Mouse (Mus musculus): ENCODE measurements around the gene Flrt1.

Gene Flrt1

DNA sequence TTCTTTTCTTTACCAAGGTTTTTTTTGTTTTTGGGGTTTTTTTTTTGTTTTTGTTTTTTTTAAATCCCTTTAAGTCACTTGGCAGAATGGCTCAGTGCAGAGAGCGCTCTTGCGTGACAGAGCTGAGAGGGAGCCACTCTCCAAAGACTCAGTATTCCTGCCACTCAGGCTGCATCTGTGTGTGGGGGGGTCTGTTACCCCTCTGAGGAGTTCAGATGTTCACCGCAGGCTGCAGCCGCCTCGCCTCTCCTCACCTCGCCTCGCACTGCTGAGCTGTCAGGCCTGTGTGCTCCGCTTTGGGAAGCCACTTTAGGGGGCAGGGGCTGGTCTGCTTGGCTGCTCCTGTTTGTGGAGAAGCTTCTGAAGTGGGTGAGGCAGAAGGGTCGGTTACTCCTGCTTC lies at the start of gene Flrt1:
Flrt1 (minus strand) TSS at position 186 of the 400 bp plus-strand sequence.
- no peak for DNase-seq (ENCODE audit: low spot score in 2 of 2)

GRCm38 (mm10) chr19:7155196-7155595 lies 49.7 kb upstream of the Flrt1 start:
- no peak for DNase-seq (ENCODE audit: low spot score in 2 of 2)

- no peak for DNase-seq (ENCODE audit: low spot score in 2 of 2)
Observed at GRCm38 (mm10) chr19:7153232-7153631, 47.7 kb upstream of the Flrt1 start.

- no peak for DNase-seq (ENCODE audit: low spot score in 2 of 2)
Observed at GRCm38 (mm10) chr19:7151927-7152653, 46.6 kb upstream of the Flrt1 start.

DNA sequence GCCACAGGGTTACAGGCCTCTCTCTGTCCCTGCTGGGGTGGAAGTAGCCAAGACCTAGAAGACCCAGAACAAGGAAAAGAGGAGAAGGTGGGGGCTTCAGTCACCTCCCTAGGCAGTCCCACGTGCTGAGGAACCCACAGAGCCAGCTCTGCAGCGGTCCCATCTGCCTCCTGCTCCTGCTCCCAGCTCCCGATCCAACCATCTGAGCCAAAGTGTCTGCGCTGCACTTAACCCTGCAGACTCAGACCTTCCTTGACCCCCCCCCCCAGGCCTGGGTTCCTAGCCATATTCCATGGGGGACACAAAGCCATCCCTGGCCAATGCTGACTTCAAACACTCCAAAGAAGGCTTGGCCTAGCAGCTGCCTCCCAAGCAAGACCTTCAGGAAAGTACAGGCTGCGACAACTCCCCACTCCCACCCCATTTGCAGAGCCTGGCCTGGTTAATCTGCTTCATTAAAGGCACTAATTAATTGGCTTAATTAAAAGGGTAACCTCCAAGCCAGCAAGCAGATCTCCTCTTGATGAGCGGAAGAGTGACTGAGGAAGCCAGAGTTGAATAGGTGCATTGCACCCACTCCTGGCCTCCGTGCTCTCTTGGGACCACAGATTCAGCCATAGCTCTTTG lies 45.9 kb upstream of the Flrt1 start:
- DNase-seq (ENCODE audit: low spot score in 2 of 2), result no peak

DNA sequence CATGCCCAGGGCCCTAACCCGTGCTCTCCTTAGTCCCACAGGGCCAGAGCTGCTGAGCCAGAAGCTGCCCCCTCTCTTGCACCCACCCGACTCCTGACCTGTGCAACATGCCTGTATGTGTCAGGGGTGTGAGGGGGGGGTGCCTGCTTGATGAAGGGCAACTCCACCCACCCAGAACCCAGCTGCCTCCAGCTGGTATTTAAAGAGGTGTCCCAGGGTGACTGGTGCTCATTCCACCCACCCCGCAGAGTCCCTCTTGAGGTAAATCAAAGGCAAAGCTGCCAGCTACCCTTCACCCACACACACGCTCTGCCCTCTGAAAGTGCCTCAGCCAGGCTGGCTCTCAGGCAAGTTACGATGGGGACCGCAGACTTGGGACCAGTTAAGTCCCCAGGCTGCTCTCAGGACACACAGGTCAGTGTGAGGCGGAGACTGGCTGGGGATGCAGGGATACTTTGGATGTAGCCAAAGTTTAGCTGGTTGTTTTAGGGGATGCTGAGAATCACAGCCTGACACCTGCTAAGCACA lies 43.7 kb upstream of the Flrt1 start:
- DNase-seq (ENCODE audit: low spot score in 2 of 2), result no peak

- DNase-seq (ENCODE audit: low spot score in 2 of 2), result no peak
Observed at GRCm38 (mm10) chr19:7148541-7149085, 43.1 kb upstream of the Flrt1 start.

DNA sequence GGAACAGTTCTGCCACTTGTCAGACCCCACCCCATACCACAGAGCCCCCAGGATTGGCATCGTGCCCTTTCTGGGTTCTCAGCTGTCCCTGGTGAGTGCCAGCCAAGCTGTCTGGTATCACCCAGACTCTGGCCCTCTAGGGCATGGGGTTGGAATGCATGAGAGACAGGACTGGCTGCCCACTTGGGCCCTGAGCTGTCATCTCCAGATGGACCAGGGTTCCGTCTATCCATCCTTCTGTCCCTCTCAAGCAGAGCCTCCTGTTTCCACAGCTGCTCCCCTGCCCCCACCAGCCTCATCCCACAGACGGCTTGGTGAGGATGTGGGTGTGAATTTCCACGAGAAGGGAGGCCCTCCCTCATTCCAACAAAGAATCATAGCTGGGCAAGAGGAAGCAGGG lies 42.6 kb upstream of the Flrt1 start:
- DNase-seq (ENCODE audit: low spot score in 2 of 2), result no peak

GRCm38 (mm10) chr19:7146376-7146775 lies 40.8 kb upstream of the Flrt1 start:
- no peak for DNase-seq (ENCODE audit: low spot score in 2 of 2)

DNA sequence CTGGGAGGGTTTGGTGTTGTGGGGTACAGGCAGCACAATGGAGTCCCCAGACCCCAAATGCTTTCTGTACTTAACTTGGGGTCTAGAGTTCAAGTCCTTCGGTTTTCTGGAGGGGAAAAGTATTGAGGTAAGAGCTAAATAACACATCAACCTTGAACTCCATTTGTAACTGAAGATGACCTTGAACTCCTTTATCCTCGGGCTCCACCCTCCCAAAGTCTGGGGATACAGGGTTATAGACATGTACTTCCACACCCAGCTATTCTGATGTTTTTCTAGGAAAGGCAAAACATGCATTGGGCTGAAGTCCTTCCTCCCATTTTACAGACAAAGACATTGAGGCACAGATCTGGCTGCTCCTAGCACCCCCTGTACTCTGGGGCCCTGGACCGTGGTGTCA lies 38.9 kb upstream of the Flrt1 start:
- DNase-seq (ENCODE audit: low spot score in 2 of 2), result no peak

GRCm38 (mm10) chr19:7143854-7144253 lies 38.3 kb upstream of the Flrt1 start:
- peak; percentile 60 for DNase-seq (ENCODE audit: low spot score in 2 of 2)

DNA sequence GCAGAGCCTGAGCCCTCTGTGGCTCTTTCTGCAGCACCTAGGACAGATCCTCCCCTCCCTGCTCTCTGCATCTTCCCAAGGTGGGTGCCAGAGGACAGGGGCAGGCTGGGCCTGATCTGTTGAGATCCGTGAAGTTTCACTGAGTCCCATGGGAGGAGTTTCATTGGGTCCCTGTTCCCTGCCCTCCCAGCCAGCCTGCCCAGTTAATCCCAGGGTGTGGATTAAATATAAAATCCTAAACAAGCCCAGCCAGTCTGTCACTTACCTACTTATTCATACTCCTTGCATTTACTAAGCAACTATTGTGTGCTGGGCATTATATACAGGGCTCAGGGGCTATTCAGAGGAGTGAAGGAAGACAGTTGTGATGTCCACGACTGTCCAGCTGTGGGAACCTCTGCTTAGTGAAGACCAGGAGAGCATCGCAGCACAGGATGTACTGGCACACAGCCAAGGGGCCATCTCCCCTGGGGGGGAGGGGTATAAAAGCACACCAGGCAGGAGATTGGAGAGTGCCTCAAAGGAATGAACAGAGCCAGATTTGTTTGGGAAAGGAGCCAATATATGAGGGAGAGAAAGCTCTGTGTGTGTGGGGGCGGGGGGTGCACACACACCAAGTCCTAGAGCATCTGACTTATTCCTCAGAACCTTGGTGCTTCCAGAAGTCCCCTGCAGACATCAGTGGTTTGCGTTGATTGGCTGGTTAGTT lies 36.8 kb upstream of the Flrt1 start:
- DNase-seq (ENCODE audit: low spot score in 2 of 2), result no peak

DNA sequence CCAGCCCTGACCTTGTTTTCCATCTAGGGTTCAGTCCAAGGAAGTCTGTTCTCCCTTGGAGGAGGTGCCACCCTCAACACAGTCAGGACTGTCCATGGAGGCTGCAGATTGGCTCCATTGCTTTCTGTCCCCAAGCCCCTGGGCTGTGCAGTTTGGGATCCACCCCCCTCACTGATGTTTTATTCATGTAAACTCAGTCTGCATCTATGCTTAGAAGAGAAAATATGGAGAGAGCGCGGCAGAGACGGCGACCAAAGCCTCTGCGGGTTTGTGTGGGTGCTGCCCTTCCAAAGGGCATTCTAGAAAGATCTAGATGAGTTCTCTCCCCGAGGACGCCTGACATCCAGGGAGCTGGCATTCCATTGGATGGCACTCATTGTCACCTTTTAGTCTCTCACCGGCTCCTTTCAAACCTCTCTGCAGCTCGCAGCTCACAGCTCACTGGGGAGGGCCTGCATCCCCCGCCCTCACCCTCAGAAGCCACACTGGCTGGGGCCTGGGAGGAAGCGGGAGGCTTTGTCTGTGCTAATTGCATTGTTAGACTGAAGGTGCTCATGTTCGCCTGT lies 35.4 kb upstream of the Flrt1 start:
- DNase-seq (ENCODE audit: low spot score in 2 of 2), result no peak

GRCm38 (mm10) chr19:7140373-7140772 lies 34.8 kb upstream of the Flrt1 start:
- no peak for DNase-seq (ENCODE audit: low spot score in 2 of 2)

DNA sequence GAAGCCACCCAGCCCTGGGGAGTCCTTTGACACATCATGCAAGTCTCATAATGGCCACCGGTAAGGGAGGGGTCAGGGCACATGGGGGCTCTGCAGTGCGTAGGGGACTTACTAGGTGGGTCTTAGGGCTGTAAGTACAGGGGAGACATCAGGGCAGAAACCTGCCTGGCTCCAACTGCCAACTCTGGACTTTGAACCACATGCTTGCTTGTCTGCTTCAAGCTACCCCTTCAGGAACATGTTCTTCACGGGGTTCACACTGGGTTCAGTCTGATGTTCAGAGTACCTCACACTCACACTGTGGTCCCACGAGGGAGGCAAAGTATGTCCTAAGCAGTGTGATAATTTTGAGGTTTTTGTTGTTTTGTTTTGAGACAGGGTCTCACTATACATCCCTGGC lies 33.8 kb upstream of the Flrt1 start:
- DNase-seq (ENCODE audit: low spot score in 2 of 2), result no peak

- no peak for DNase-seq (ENCODE audit: low spot score in 2 of 2)
Observed at GRCm38 (mm10) chr19:7138327-7138726, 32.8 kb upstream of the Flrt1 start.

DNA sequence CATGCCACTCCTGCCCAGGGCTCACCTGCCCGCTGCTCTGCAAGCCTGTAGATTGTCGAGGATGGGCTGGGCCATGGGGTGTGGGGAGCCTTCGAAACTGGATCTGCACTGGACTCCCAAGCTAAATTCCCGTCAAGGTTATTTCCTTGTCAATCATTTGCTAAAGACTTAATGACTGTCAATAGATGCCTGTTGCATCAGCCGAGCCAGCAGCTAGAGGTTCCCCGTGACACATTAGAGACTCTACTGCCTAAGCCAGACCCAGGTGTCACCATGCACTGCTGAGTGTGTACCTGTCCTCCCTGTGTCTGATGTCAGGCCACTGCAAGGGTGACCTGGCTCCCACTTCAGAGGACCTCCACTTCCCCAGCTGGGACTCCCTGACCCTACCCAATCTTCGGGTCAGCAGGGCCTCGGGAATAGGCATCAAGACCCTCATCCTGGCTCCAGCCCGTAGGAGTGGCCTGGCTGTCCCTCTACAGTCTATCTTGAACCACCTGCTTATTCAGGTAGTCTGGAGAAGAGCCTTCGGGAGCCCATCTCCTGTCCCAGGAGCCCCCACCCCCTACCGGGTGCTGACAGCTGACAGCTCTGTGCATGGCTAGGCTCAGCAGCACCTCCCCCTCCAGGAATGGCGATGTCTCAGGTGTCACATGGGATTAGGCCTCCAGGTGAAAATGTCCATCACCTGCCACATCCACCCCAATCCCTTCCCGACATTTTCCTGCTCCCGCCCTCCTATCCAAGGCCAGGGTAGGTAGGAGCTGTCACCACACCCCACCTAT lies 31.4 kb upstream of the Flrt1 start:
- DNase-seq (ENCODE audit: low spot score in 2 of 2), result no peak

- DNase-seq (ENCODE audit: low spot score in 2 of 2), result peak in 1 of 2 experiments; percentile 29
Observed at GRCm38 (mm10) chr19:7136016-7136415, 30.5 kb upstream of the Flrt1 start.

DNA sequence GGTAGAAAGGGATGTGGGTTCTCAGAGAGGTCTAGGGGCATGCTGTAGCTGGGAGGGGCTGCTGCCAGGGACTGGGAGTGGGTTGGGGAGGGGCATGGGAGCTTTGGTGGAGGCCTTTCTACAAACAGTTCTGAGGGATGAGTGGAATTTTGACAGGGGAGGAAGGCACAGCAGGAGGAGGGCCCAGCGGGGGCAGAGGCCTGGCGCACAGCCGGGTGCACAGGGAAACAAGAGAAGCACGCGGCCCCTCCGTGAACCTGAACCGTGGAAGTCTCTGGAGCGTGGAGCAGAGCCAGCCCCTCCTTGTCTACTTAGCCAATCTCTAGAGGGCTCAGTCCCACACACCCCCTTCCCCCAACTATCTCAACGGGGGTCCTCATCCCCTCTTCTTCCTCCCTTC lies 30.0 kb upstream of the Flrt1 start:
- peak in 1 of 2 experiments; percentile 41 for DNase-seq (ENCODE audit: low spot score in 2 of 2)

GRCm38 (mm10) chr19:7134631-7135091 lies 29.1 kb upstream of the Flrt1 start:
- DNase-seq (ENCODE audit: low spot score in 2 of 2), result no peak

DNA sequence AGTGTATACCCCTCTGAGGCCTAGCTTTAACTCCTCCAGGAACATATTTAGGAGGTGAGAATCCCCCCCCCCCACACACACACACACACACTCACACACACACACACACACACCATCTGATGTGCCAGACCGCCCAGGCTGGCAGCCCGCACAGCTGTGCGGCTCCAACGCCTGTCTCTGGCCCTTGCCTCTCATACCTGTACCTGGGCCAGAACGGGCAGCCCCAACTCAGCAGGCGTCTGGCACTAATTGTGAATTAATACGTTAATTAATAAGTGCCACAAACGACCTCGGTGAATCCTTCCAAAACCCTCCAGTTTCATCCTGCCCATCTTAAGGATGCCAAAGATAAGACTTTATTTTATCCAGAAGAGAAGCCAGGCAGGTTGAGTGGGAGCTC lies 27.9 kb upstream of the Flrt1 start:
- no peak for DNase-seq (ENCODE audit: low spot score in 2 of 2)

Measured in urinary bladder, adult 18-20 months (tissue).